Mouse (Mus musculus) embryonic facial prominence, embryonic 14.5 days (tissue): ENCODE results near the gene Swsap1. TPM values are rescaled to one million over a fixed set of nuclear protein-coding genes. Genes with fewer than 3 reads are reported as not detected.

Experiments
- ATAC-seq: fragments of 200-750 bp; cut with Nextera tagmentation; 2 replicates; pipeline ENCODE4 v1.8.0; 2017; ENCODE audit warnings: low read depth, moderate number of reproducible peaks, moderate TSS enrichment
- DNase-seq: peaks from one replicate; pipeline ENCODE4 v3.0.0-alpha.2; 2015; ENCODE audit warnings: low spot score
- H3K27ac ChIP-seq: fragments of 300-500 bp; sonication (generic); replicated peaks from 2 replicates; pipeline ENCODE4 v1.5.1; 2014; ENCODE audit warnings: low read depth, mild to moderate bottlenecking, low read length, moderate library complexity
- H3K27me3 ChIP-seq: fragments of 300-500 bp; sonication (generic); replicated peaks from 2 replicates; pipeline ENCODE4 v1.6.1; 2014; ENCODE audit warnings: low read length; ENCODE audit not compliant: control insufficient read depth, insufficient read depth
- H3K36me3 ChIP-seq: fragments of 300-500 bp; sonication (generic); 2 replicates; pipeline ENCODE4 v1.6.1; 2014; ENCODE audit warnings: low read length, mixed read lengths; ENCODE audit not compliant: control insufficient read depth, insufficient read depth
- H3K4me1 ChIP-seq: fragments of 300-500 bp; sonication (generic); 2 replicates; pipeline ENCODE4 v1.6.1; 2014; ENCODE audit warnings: antibody characterized with exemption, low read length; ENCODE audit not compliant: control insufficient read depth, insufficient read depth
- H3K4me2 ChIP-seq: fragments of 300-500 bp; sonication (generic); 2 replicates; pipeline ENCODE4 v1.6.1; 2014; ENCODE audit warnings: low read depth, mild to moderate bottlenecking, low read length, moderate library complexity, mixed read lengths
- H3K4me3 ChIP-seq: fragments of 300-500 bp; sonication (generic); 2 replicates; pipeline ENCODE4 v1.5.1; 2014; ENCODE audit warnings: low read depth, mild to moderate bottlenecking, low read length
- H3K9ac ChIP-seq: fragments of 300-500 bp; sonication (generic); 2 replicates; pipeline ENCODE4 v1.6.1; 2014; ENCODE audit warnings: low read depth, mild to moderate bottlenecking, low read length, moderate library complexity, mixed read lengths
- H3K9me3 ChIP-seq: fragments of 300-500 bp; sonication (generic); 2 replicates; pipeline ENCODE4 v1.6.1; 2016; ENCODE audit warnings: low read length; ENCODE audit not compliant: control insufficient read depth
- WGBS: fragments of 180-500 bp; shearing (Covaris S2); extraction: QIAGEN DNeasy Blood & Tissue Kit; methylation state at CpG from one replicate; pipeline ENCODE4 v1.1.7; 2014; 5-methylcytosine and 5-hydroxymethylcytosine counted together
- polyA plus RNA-seq: library from polyadenylated mRNA; unstranded; fragments of >200 nt; fragmentation: Nextera tagmentation; extraction: Ambion mirVana; gene quantifications from 2 replicates; pipeline ENCODE4 v1.2.1, GENCODE M21; 2014

The Swsap1 gene
- polyA plus RNA-seq, 1 experiment from 2014 or later: 9.5 TPM

DNA sequence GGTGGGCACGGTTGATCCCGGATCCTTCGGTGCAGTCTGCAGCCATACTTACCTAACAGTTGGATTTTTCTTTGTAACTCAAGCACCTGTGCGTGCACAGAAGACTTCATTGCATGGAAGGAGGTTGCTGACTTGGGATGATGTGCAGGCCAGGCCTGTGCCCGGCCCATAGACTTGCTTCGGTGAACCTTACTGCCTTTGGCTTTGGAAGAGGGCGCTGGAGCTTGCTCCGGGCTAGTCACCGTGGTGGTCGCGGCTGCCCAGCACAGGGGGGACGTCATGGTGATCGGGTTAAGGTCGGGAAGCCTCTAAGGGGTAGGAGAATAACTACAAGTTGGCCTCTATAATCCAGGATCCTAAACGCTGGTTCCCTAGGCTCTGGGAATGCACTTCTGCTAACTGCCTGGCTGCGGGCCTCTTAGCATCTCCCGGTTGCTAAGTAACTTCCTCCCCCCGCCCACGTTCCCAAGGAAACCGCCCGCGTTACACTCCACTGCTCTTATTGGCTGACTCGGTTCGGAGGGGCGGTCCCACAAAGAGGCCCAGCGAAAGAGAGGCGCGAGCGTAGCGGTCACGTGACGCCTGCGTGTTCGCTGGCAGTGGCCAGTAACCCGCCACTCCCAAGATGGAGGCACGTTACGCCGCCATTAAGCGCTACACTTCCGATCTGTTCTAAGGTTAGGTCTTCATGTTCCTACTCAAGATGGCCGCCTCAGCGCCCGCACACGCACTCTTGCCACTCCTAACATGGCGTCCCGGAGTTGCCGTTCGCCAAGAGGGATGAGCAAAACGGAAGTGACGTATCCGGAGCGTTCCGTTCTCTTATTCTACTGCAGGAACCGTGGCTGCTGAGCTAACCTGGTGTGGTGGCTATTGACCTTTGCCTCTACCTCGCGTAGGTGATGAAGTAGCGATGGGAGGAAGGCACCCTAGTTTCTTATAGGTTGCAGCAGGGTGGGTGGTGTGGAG is 46.9 kb downstream of the Swsap1 start, which contains the start of the genes Ccdc151 and Prkcsh:
Gene Ccdc151, minus strand, starts transcription at position 441 of the 969 bp plus-strand sequence.
Gene Prkcsh, plus strand, starts transcription at position 613 of the 969 bp plus-strand sequence.
- Histone ChIP-seq H3K9ac (peak within 1 kb of the TSS; percentile 70), H3K4me1 (peaks cover 16% of the 10 kb centered on the region), H3K27ac (peak within 1 kb of the TSS; percentile 48; the same call in 1 of the 2 replicates), H3K4me2 (peak within 1 kb of the TSS; percentile 63), H3K36me3 (peaks cover 38% of the 10 kb centered on the region), H3K27me3 (no peaks in the 10 kb centered on the region), H3K4me3 (peak within 1 kb of the TSS; percentile 67), H3K9me3 (no peaks in the 10 kb centered on the region)
- peak; percentile 100 for ATAC-seq
- WGBS: 8% methylated on average over 49 of the region's 57 CpGs
- peak; percentile 100 for DNase-seq

DNA sequence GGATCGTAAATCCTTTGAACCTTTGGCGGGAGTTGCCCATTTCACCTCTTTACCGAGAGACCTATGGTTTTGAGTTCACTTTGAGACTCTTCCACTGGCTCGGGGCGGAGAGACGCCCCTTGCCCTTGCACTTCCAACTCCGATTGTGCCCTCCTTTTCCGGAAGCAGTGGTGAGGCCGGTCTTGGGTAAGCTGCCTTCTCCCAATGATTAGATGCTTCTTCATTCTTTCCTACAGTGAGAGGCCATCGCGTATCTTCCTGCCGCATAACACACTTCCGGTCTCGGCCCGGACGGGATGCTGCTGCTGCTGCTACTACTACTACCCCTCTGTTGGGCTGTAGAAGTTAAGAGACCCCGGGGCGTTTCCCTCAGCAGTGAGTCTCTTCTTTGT is 47.6 kb downstream of the Swsap1 start:
- Histone ChIP-seq H3K36me3 (peaks cover 45% of the 10 kb centered on the region), H3K9ac (peak overlapping the region; percentile 70), H3K4me1 (peaks cover 16% of the 10 kb centered on the region), H3K4me2 (peak overlapping the region; percentile 63), H3K9me3 (no peaks in the 10 kb centered on the region), H3K4me3 (peak overlapping the region; percentile 67), H3K27ac (peak overlapping the region; percentile 48; the same call in 1 of the 2 replicates), H3K27me3 (no peaks in the 10 kb centered on the region)
- no peak for ATAC-seq
- peak; percentile 48 for DNase-seq
- WGBS: under 1% methylated on average over 18 of the region's 18 CpGs

DNA sequence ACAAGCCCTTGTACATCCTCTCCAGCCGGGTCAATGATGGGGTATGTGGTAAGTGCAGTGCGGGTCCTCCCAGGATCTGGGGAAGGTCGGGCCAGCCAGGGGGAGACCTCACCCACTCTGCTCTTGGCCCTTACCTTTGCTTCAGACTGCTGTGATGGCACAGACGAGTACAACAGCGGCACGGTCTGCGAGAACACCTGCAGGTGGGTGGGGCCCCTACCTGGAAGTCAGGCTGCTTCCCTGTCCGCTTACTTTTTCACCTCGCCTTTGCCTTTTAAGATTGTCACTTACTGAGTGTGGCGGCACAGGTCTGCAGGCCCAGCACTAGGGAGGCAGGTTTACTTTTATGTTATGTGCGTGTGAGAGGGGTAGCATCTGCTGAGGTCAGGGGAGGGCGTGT is 49.0 kb downstream of the Swsap1 start:
- DNase-seq (no peak), ATAC-seq (no peak)
- Histone ChIP-seq H3K27me3 (no peaks in the 10 kb centered on the region), H3K4me2 (no peak overlapping the region), H3K9ac (no peak overlapping the region), H3K9me3 (no peaks in the 10 kb centered on the region), H3K4me3 (no peak overlapping the region), H3K27ac (no peak overlapping the region), H3K4me1 (peaks cover 16% of the 10 kb centered on the region), H3K36me3 (peaks cover 59% of the 10 kb centered on the region)
- WGBS: 94% methylated on average over 12 of the region's 12 CpGs

Other genes starting within 250 kb of the Swsap1 start
- 13.9 and 14.1 TPM in 2 replicates for gene Ldlr, start 232.3 kb upstream of the Swsap1 start, polyA plus RNA-seq
- 70.4 and 81.9 TPM in 2 replicates for gene Spc24, start 195.5 kb upstream of the Swsap1 start, polyA plus RNA-seq
- gene Kank2, start 157.0 kb upstream of the Swsap1 start, polyA plus RNA-seq: 10.7 and 12.1 TPM in 2 replicates
- 0.41 and 0.54 TPM in 2 replicates for gene Angptl8, start 120.2 kb upstream of the Swsap1 start, polyA plus RNA-seq
- gene Dock6, start 103.1 kb upstream of the Swsap1 start, polyA plus RNA-seq: 28.3 and 30.2 TPM in 2 replicates
- gene Rab3d, start 37.6 kb upstream of the Swsap1 start, polyA plus RNA-seq: 21.6 and 25.3 TPM in 2 replicates
- 2.8 and 3.0 TPM in 2 replicates for gene Ccdc159, start 28.3 kb upstream of the Swsap1 start, polyA plus RNA-seq
- 53.3 and 53.7 TPM in 2 replicates for gene Tmem205, start 28.2 kb upstream of the Swsap1 start, polyA plus RNA-seq
- 10.5 and 14.4 TPM in 2 replicates for gene Plppr2, start 18.7 kb upstream of the Swsap1 start, polyA plus RNA-seq
- gene Epor, start 7.8 kb downstream of the Swsap1 start, polyA plus RNA-seq: 4.4 and 4.7 TPM in 2 replicates
- gene Rgl3, start 33.7 kb downstream of the Swsap1 start, polyA plus RNA-seq: 1.3 and 1.7 TPM in 2 replicates
- gene Ccdc151, start 46.9 kb downstream of the Swsap1 start, polyA plus RNA-seq: 2.3 and 4.8 TPM in 2 replicates
- gene Prkcsh, start 47.1 kb downstream of the Swsap1 start, polyA plus RNA-seq: 86.6 and 95.2 TPM in 2 replicates
- gene Elavl3, start 96.3 kb downstream of the Swsap1 start, polyA plus RNA-seq: 4.6 and 5.1 TPM in 2 replicates
- gene Gm49318, start 115.5 kb downstream of the Swsap1 start, polyA plus RNA-seq: not detected in 2 replicates
- gene Zfp653, start 115.6 kb downstream of the Swsap1 start, polyA plus RNA-seq: 6.5 and 9.2 TPM in 2 replicates
- gene Ecsit, start 129.7 kb downstream of the Swsap1 start, polyA plus RNA-seq: 30.0 and 33.3 TPM in 2 replicates
- gene Cnn1, start 143.5 kb downstream of the Swsap1 start, polyA plus RNA-seq: 5.5 and 7.1 TPM in 2 replicates
- gene Elof1, start 161.4 kb downstream of the Swsap1 start, polyA plus RNA-seq: 182 and 196 TPM in 2 replicates
- 21.1 and 36.1 TPM in 2 replicates for gene Acp5, start 180.0 kb downstream of the Swsap1 start, polyA plus RNA-seq
- 69.3 and 72.6 TPM in 2 replicates for gene Pigyl, start 201.1 kb downstream of the Swsap1 start, polyA plus RNA-seq
- gene Zfp872, start 232.3 kb downstream of the Swsap1 start, polyA plus RNA-seq: 0.22 and 0.24 TPM in 2 replicates